Mouse (Mus musculus): ENCODE data around the gene Tmem86a. TPM values are rescaled to one million over a fixed set of nuclear protein-coding genes. Genes with fewer than 3 reads are reported as not detected.

The Tmem86a gene
- polyA plus RNA-seq, 1 experiment from 2014 or later: 43.8 TPM

GRCm38 (mm10) chr7:47052276-47052675, 1.9 kb downstream of the Tmem86a start:
- no peaks in the 10 kb centered on the region for H3K27me3 ChIP-seq (replicated peaks; ENCODE audit: control insufficient read depth, insufficient read depth, low read length)
- WGBS: 9% methylated on average over 3 of the region's 3 CpGs
- H3K4me2 ChIP-seq (replicated peaks; ENCODE audit: low read depth): peak overlapping the region; percentile 97
- H3K36me3 ChIP-seq (ENCODE audit: control insufficient read depth, insufficient read depth): peaks cover 21% of the 10 kb centered on the region
- 0 out of 2 replicates have a peak, but pooled peaks cover 5% of the 10 kb centered on the region for H3K4me1 ChIP-seq (replicated peaks; ENCODE audit: control insufficient read depth, insufficient read depth, low read length)
- no peak for TF ChIP-seq CTCF (IDR thresholded peaks at IDR 0.05; ENCODE audit: low read depth)
- H3K27ac ChIP-seq (ENCODE audit: low read depth, low read length): 0 out of 2 replicates have a peak overlapping the region, but pooled peaks have one; percentile 98
- H3K4me3 ChIP-seq (ENCODE audit: low read depth, low read length): peak overlapping the region; percentile 83; the same call in 1 of the 2 replicates
- no peak overlapping the region for H3K9ac ChIP-seq (ENCODE audit: low read depth, low read length)
- no peaks in the 10 kb centered on the region for H3K9me3 ChIP-seq (ENCODE audit: control insufficient read depth)
- no peak for ATAC-seq

GRCm38 (mm10) chr7:47053287-47053686, 2.9 kb downstream of the Tmem86a start:
- no peak for ATAC-seq
- H3K4me1 ChIP-seq (replicated peaks; ENCODE audit: control insufficient read depth, insufficient read depth, low read length): 0 out of 2 replicates have a peak, but pooled peaks cover 5% of the 10 kb centered on the region
- H3K27ac ChIP-seq (ENCODE audit: low read depth, low read length): no peak overlapping the region
- no peaks in the 10 kb centered on the region for H3K9me3 ChIP-seq (ENCODE audit: control insufficient read depth)
- H3K4me2 ChIP-seq (replicated peaks; ENCODE audit: low read depth): no peak overlapping the region
- TF ChIP-seq CTCF (IDR thresholded peaks at IDR 0.05; ENCODE audit: low read depth): no peak
- H3K27me3 ChIP-seq (replicated peaks; ENCODE audit: control insufficient read depth, insufficient read depth, low read length): no peaks in the 10 kb centered on the region
- 90% methylated on average over 15 of the region's 15 CpGs for WGBS
- no peak overlapping the region for H3K4me3 ChIP-seq (ENCODE audit: low read depth, low read length)
- no peak overlapping the region for H3K9ac ChIP-seq (ENCODE audit: low read depth, low read length)
- peaks cover 21% of the 10 kb centered on the region for H3K36me3 ChIP-seq (ENCODE audit: control insufficient read depth, insufficient read depth)

GRCm38 (mm10) chr7:47054666-47055065, 4.3 kb downstream of the Tmem86a start:
- no peak for ATAC-seq
- 86% methylated on average over 2 of the region's 2 CpGs for WGBS
- 0 out of 2 replicates have a peak, but pooled peaks cover 5% of the 10 kb centered on the region for H3K4me1 ChIP-seq (replicated peaks; ENCODE audit: control insufficient read depth, insufficient read depth, low read length)

GRCm38 (mm10) chr7:47055744-47056143, 5.3 kb downstream of the Tmem86a start:
- 60% methylated on average over 9 of the region's 9 CpGs for WGBS
- H3K4me2 ChIP-seq (replicated peaks; ENCODE audit: low read depth): no peak overlapping the region
- no peak overlapping the region for H3K27ac ChIP-seq (ENCODE audit: low read depth, low read length)
- TF ChIP-seq CTCF (IDR thresholded peaks at IDR 0.05; ENCODE audit: low read depth): no peak
- no peak overlapping the region for H3K9ac ChIP-seq (ENCODE audit: low read depth, low read length)
- no peaks in the 10 kb centered on the region for H3K27me3 ChIP-seq (replicated peaks; ENCODE audit: control insufficient read depth, insufficient read depth, low read length)
- H3K9me3 ChIP-seq (ENCODE audit: control insufficient read depth): no peaks in the 10 kb centered on the region
- peaks cover 8% of the 10 kb centered on the region; the same call in 1 of the 2 replicates for H3K4me1 ChIP-seq (replicated peaks; ENCODE audit: control insufficient read depth, insufficient read depth, low read length)
- H3K4me3 ChIP-seq (ENCODE audit: low read depth, low read length): no peak overlapping the region
- H3K36me3 ChIP-seq (ENCODE audit: control insufficient read depth, insufficient read depth): peaks cover 21% of the 10 kb centered on the region
- ATAC-seq: no peak

More at GRCm38 (mm10) chr7:47054666-47055065, 4.3 kb downstream of the Tmem86a start:
- no peak for TF ChIP-seq CTCF (IDR thresholded peaks at IDR 0.05; ENCODE audit: low read depth)
- Histone ChIP-seq H3K4me2 (replicated peaks; ENCODE audit: low read depth) (no peak overlapping the region), H3K36me3 (ENCODE audit: control insufficient read depth, insufficient read depth) (peaks cover 21% of the 10 kb centered on the region), H3K27ac (ENCODE audit: low read depth, low read length) (no peak overlapping the region), H3K27me3 (replicated peaks; ENCODE audit: control insufficient read depth, insufficient read depth, low read length) (no peaks in the 10 kb centered on the region), H3K4me3 (ENCODE audit: low read depth, low read length) (no peak overlapping the region), H3K9ac (ENCODE audit: low read depth, low read length) (no peak overlapping the region), H3K9me3 (ENCODE audit: control insufficient read depth) (no peaks in the 10 kb centered on the region)

GRCm38 (mm10) chr7:47056273-47056672, 5.9 kb downstream of the Tmem86a start:
- no peak overlapping the region for H3K4me2 ChIP-seq (replicated peaks; ENCODE audit: low read depth)
- no peak for ATAC-seq
- H3K9me3 ChIP-seq (ENCODE audit: control insufficient read depth): no peaks in the 10 kb centered on the region
- H3K4me3 ChIP-seq (ENCODE audit: low read depth, low read length): no peak overlapping the region
- no peaks in the 10 kb centered on the region for H3K27me3 ChIP-seq (replicated peaks; ENCODE audit: control insufficient read depth, insufficient read depth, low read length)
- peaks cover 5% of the 10 kb centered on the region; the same call in 1 of the 2 replicates for H3K4me1 ChIP-seq (replicated peaks; ENCODE audit: control insufficient read depth, insufficient read depth, low read length)
- H3K9ac ChIP-seq (ENCODE audit: low read depth, low read length): no peak overlapping the region
- TF ChIP-seq CTCF (IDR thresholded peaks at IDR 0.05; ENCODE audit: low read depth): no peak
- WGBS: 60% methylated on average over 4 of the region's 4 CpGs
- H3K36me3 ChIP-seq (ENCODE audit: control insufficient read depth, insufficient read depth): peaks cover 21% of the 10 kb centered on the region
- no peak overlapping the region for H3K27ac ChIP-seq (ENCODE audit: low read depth, low read length)

GRCm38 (mm10) chr7:47059339-47059738, 8.9 kb downstream of the Tmem86a start:
- Histone ChIP-seq H3K4me2 (replicated peaks; ENCODE audit: low read depth) (no peak overlapping the region), H3K36me3 (ENCODE audit: control insufficient read depth, insufficient read depth) (peaks cover 4% of the 10 kb centered on the region; the same call in 1 of the 2 replicates), H3K4me3 (ENCODE audit: low read depth, low read length) (no peak overlapping the region), H3K9ac (ENCODE audit: low read depth, low read length) (no peak overlapping the region), H3K4me1 (replicated peaks; ENCODE audit: control insufficient read depth, insufficient read depth, low read length) (peaks cover 7% of the 10 kb centered on the region; the same call in 1 of the 2 replicates), H3K27me3 (replicated peaks; ENCODE audit: control insufficient read depth, insufficient read depth, low read length) (no peaks in the 10 kb centered on the region), H3K27ac (ENCODE audit: low read depth, low read length) (no peak overlapping the region), H3K9me3 (ENCODE audit: control insufficient read depth) (no peaks in the 10 kb centered on the region)
- no peak for TF ChIP-seq CTCF (IDR thresholded peaks at IDR 0.05; ENCODE audit: low read depth)
- ATAC-seq: peak; percentile 66
- 32% methylated on average over 7 of the region's 7 CpGs for WGBS

All from intestine, postnatal 0 days (tissue).